Mouse (Mus musculus) kidney, adult 8-10 months (tissue): Measurements from ENCODE around the gene Gm47955.
"Not testable (repeated sequence)": the region's sequence is repeated elsewhere in the genome, so short reads cannot be mapped to it uniquely, and the experiment has no call there.

ENCODE experiments used
- DNase-seq, 2 experiments: peaks; one replicate each; pipeline ENCODE4 v3.0.0; 2022

Gm47955 gene

GRCm38 (mm10) chr1:82993947-82994346 is 33.9 kb downstream of the Gm47955 start:
- no peak for DNase-seq

- DNase-seq = not testable (repeated sequence)
These were observed 40.2 kb downstream of the Gm47955 start, which contains the start of gene Gm47959 for GRCm38 (mm10) chr1:83000306-83000705. TSS of gene Gm47959 (plus strand) at chr1:83000548.

GRCm38 (mm10) chr1:83006218-83007179 is 46.4 kb downstream of the Gm47955 start:
- no peak for DNase-seq

GRCm38 (mm10) chr1:83007471-83007870 is 47.4 kb downstream of the Gm47955 start:
- no peak for DNase-seq
